Mouse (Mus musculus): ENCODE results near the gene Col23a1. TPM values are rescaled to one million over a fixed set of nuclear protein-coding genes. Genes with fewer than 3 reads are reported as not detected.

Col23a1 gene
- polyA plus RNA-seq, 1 experiment from 2014 or later = 13.3 TPM

GRCm38 (mm10) chr11:51303981-51304553 lies 14.3 kb downstream of the Col23a1 start:
- no peaks in the 10 kb centered on the region for H3K9me3 ChIP-seq (ENCODE audit: control insufficient read depth, low read length)
- no peak overlapping the region for H3K9ac ChIP-seq (ENCODE audit: low read length)
- 67% methylated on average over 12 of the region's 12 CpGs for WGBS
- H3K36me3 ChIP-seq (ENCODE audit: control insufficient read depth, insufficient read depth, low read length) = no peaks in the 10 kb centered on the region
- no peak overlapping the region for H3K4me2 ChIP-seq (ENCODE audit: low read length)
- H3K4me1 ChIP-seq (ENCODE audit: control insufficient read depth in 2 of 2, insufficient read depth in 2 of 2, low read length in 2 of 2) = no peaks in the 10 kb centered on the region
- ATAC-seq (ENCODE audit: insufficient number of reproducible peaks, insufficient read depth, low FRiP score, low read depth) = no peak
- H3K27me3 ChIP-seq (ENCODE audit: control insufficient read depth, insufficient read depth, low read length) = no peaks in the 10 kb centered on the region
- no peak overlapping the region for H3K4me3 ChIP-seq (ENCODE audit: control insufficient read depth in 1 of 2, insufficient read depth in 1 of 2, low read depth in 1 of 2, low read length in 2 of 2)
- no peak overlapping the region for H3K27ac ChIP-seq (replicated peaks in 1 of 2; ENCODE audit: control insufficient read depth in 1 of 2, insufficient read depth in 1 of 2, low read depth in 2 of 2, low read length in 2 of 2)

- ATAC-seq (ENCODE audit: insufficient number of reproducible peaks, insufficient read depth, low FRiP score, low read depth) = no peak
- H3K27ac ChIP-seq (replicated peaks in 1 of 2; ENCODE audit: control insufficient read depth in 1 of 2, insufficient read depth in 1 of 2, low read depth in 2 of 2, low read length in 2 of 2) = no peak overlapping the region
- no peaks in the 10 kb centered on the region for H3K9me3 ChIP-seq (ENCODE audit: control insufficient read depth, low read length)
- no peak overlapping the region for H3K9ac ChIP-seq (ENCODE audit: low read length)
- H3K4me2 ChIP-seq (ENCODE audit: low read length) = no peak overlapping the region
- 32% methylated on average over 5 of the region's 5 CpGs for WGBS
- no peaks in the 10 kb centered on the region for H3K4me1 ChIP-seq (ENCODE audit: control insufficient read depth in 2 of 2, insufficient read depth in 2 of 2, low read length in 2 of 2)
- no peak overlapping the region for H3K4me3 ChIP-seq (ENCODE audit: control insufficient read depth in 1 of 2, insufficient read depth in 1 of 2, low read depth in 1 of 2, low read length in 2 of 2)
- H3K27me3 ChIP-seq (ENCODE audit: control insufficient read depth, insufficient read depth, low read length) = no peaks in the 10 kb centered on the region
- H3K36me3 ChIP-seq (ENCODE audit: control insufficient read depth, insufficient read depth, low read length) = no peaks in the 10 kb centered on the region
Measured at GRCm38 (mm10) chr11:51308306-51308705, 18.6 kb downstream of the Col23a1 start.

GRCm38 (mm10) chr11:51311846-51312245 lies 22.1 kb downstream of the Col23a1 start:
- H3K4me1 ChIP-seq (ENCODE audit: control insufficient read depth in 2 of 2, insufficient read depth in 2 of 2, low read length in 2 of 2) = no peaks in the 10 kb centered on the region
- H3K27me3 ChIP-seq (ENCODE audit: control insufficient read depth, insufficient read depth, low read length) = no peaks in the 10 kb centered on the region
- no peak for ATAC-seq (ENCODE audit: insufficient number of reproducible peaks, insufficient read depth, low FRiP score, low read depth)
- WGBS = 85% methylated on average over 8 of the region's 8 CpGs
- H3K9me3 ChIP-seq (ENCODE audit: control insufficient read depth, low read length) = no peaks in the 10 kb centered on the region
- no peak overlapping the region for H3K27ac ChIP-seq (replicated peaks in 1 of 2; ENCODE audit: control insufficient read depth in 1 of 2, insufficient read depth in 1 of 2, low read depth in 2 of 2, low read length in 2 of 2)
- no peaks in the 10 kb centered on the region for H3K36me3 ChIP-seq (ENCODE audit: control insufficient read depth, insufficient read depth, low read length)
- no peak overlapping the region for H3K4me3 ChIP-seq (ENCODE audit: control insufficient read depth in 1 of 2, insufficient read depth in 1 of 2, low read depth in 1 of 2, low read length in 2 of 2)
- H3K4me2 ChIP-seq (ENCODE audit: low read length) = no peak overlapping the region
- no peak overlapping the region for H3K9ac ChIP-seq (ENCODE audit: low read length)

- H3K9me3 ChIP-seq (ENCODE audit: control insufficient read depth, low read length) = no peaks in the 10 kb centered on the region; the same call in 1 of the 2 replicates
- H3K4me1 ChIP-seq (ENCODE audit: control insufficient read depth in 2 of 2, insufficient read depth in 2 of 2, low read length in 2 of 2) = no peaks in the 10 kb centered on the region
- H3K27ac ChIP-seq (replicated peaks in 1 of 2; ENCODE audit: control insufficient read depth in 1 of 2, insufficient read depth in 1 of 2, low read depth in 2 of 2, low read length in 2 of 2) = no peak overlapping the region
- H3K4me3 ChIP-seq (ENCODE audit: control insufficient read depth in 1 of 2, insufficient read depth in 1 of 2, low read depth in 1 of 2, low read length in 2 of 2) = no peak overlapping the region
- no peak for ATAC-seq (ENCODE audit: insufficient number of reproducible peaks, insufficient read depth, low FRiP score, low read depth)
- H3K36me3 ChIP-seq (ENCODE audit: control insufficient read depth, insufficient read depth, low read length) = no peaks in the 10 kb centered on the region
- H3K4me2 ChIP-seq (ENCODE audit: low read length) = no peak overlapping the region
- no peak overlapping the region for H3K9ac ChIP-seq (ENCODE audit: low read length)
- 78% methylated on average over 7 of the region's 7 CpGs for WGBS
- no peaks in the 10 kb centered on the region for H3K27me3 ChIP-seq (ENCODE audit: control insufficient read depth, insufficient read depth, low read length)
Measured at GRCm38 (mm10) chr11:51315991-51316810, 26.5 kb downstream of the Col23a1 start.

GRCm38 (mm10) chr11:51320609-51321008 lies 30.9 kb downstream of the Col23a1 start:
- ATAC-seq (ENCODE audit: insufficient number of reproducible peaks, insufficient read depth, low FRiP score, low read depth) = no peak
- Histone ChIP-seq H3K27me3 (ENCODE audit: control insufficient read depth, insufficient read depth, low read length) (no peaks in the 10 kb centered on the region), H3K27ac (replicated peaks in 1 of 2; ENCODE audit: control insufficient read depth in 1 of 2, insufficient read depth in 1 of 2, low read depth in 2 of 2, low read length in 2 of 2) (no peak overlapping the region), H3K4me1 (ENCODE audit: control insufficient read depth in 2 of 2, insufficient read depth in 2 of 2, low read length in 2 of 2) (no peaks in the 10 kb centered on the region), H3K9ac (ENCODE audit: low read length) (no peak overlapping the region), H3K4me2 (ENCODE audit: low read length) (no peak overlapping the region), H3K4me3 (ENCODE audit: control insufficient read depth in 1 of 2, insufficient read depth in 1 of 2, low read depth in 1 of 2, low read length in 2 of 2) (no peak overlapping the region), H3K36me3 (ENCODE audit: control insufficient read depth, insufficient read depth, low read length) (no peaks in the 10 kb centered on the region), H3K9me3 (ENCODE audit: control insufficient read depth, low read length) (no peaks in the 10 kb centered on the region; the same call in 1 of the 2 replicates)

- 52% methylated on average over 6 of the region's 6 CpGs for WGBS
- H3K4me3 ChIP-seq (ENCODE audit: control insufficient read depth in 1 of 2, insufficient read depth in 1 of 2, low read depth in 1 of 2, low read length in 2 of 2) = no peak overlapping the region
- H3K4me1 ChIP-seq (ENCODE audit: control insufficient read depth in 2 of 2, insufficient read depth in 2 of 2, low read length in 2 of 2) = peaks cover 0 to 3% of the 10 kb centered on the region in 2 experiments; a peak in 1 of 4 replicates
Measured at GRCm38 (mm10) chr11:51326908-51327307, 37.2 kb downstream of the Col23a1 start.

GRCm38 (mm10) chr11:51328387-51328942 lies 38.7 kb downstream of the Col23a1 start:
- Histone ChIP-seq H3K4me3 (ENCODE audit: control insufficient read depth in 1 of 2, insufficient read depth in 1 of 2, low read depth in 1 of 2, low read length in 2 of 2) (no peak overlapping the region), H3K9me3 (ENCODE audit: control insufficient read depth, low read length) (peaks cover 5% of the 10 kb centered on the region; the same call in 1 of the 2 replicates), H3K27me3 (ENCODE audit: control insufficient read depth, insufficient read depth, low read length) (no peaks in the 10 kb centered on the region), H3K27ac (replicated peaks in 1 of 2; ENCODE audit: control insufficient read depth in 1 of 2, insufficient read depth in 1 of 2, low read depth in 2 of 2, low read length in 2 of 2) (no peak overlapping the region), H3K36me3 (ENCODE audit: control insufficient read depth, insufficient read depth, low read length) (no peaks in the 10 kb centered on the region), H3K9ac (ENCODE audit: low read length) (no peak overlapping the region), H3K4me2 (ENCODE audit: low read length) (no peak overlapping the region), H3K4me1 (ENCODE audit: control insufficient read depth in 2 of 2, insufficient read depth in 2 of 2, low read length in 2 of 2) (peaks cover 0 to 3% of the 10 kb centered on the region in 2 experiments; a peak in 1 of 4 replicates)
- WGBS = 72% methylated on average over 12 of the region's 12 CpGs
- ATAC-seq (ENCODE audit: insufficient number of reproducible peaks, insufficient read depth, low FRiP score, low read depth) = no peak

More at GRCm38 (mm10) chr11:51326908-51327307, 37.2 kb downstream of the Col23a1 start:
- no peak overlapping the region for H3K27ac ChIP-seq (replicated peaks in 1 of 2; ENCODE audit: control insufficient read depth in 1 of 2, insufficient read depth in 1 of 2, low read depth in 2 of 2, low read length in 2 of 2)
- H3K4me2 ChIP-seq (ENCODE audit: low read length) = no peak overlapping the region
- no peak overlapping the region for H3K9ac ChIP-seq (ENCODE audit: low read length)
- no peak for ATAC-seq (ENCODE audit: insufficient number of reproducible peaks, insufficient read depth, low FRiP score, low read depth)
- H3K27me3 ChIP-seq (ENCODE audit: control insufficient read depth, insufficient read depth, low read length) = no peaks in the 10 kb centered on the region
- no peaks in the 10 kb centered on the region for H3K36me3 ChIP-seq (ENCODE audit: control insufficient read depth, insufficient read depth, low read length)
- H3K9me3 ChIP-seq (ENCODE audit: control insufficient read depth, low read length) = no peaks in the 10 kb centered on the region
